Mouse (Mus musculus): ENCODE data around the gene Atxn1. TPM values are rescaled to one million over a fixed set of nuclear protein-coding genes. Genes with fewer than 3 reads are reported as not detected.

The Atxn1 gene
- polyA plus RNA-seq, 1 experiment: 59.3 TPM

GRCm38 (mm10) chr13:45692440-45692839 lies 272.4 kb downstream of the Atxn1 start:
- Histone ChIP-seq H3K4me3 (ENCODE audit: insufficient read depth, low read length) (no peak overlapping the region), H3K4me1 (ENCODE audit: control insufficient read depth, insufficient read depth, low read length) (peaks cover 3% of the 10 kb centered on the region; the same call in 1 of the 2 replicates), H3K27ac (ENCODE audit: insufficient read depth, low read length) (no peak overlapping the region)
- TF ChIP-seq CTCF (IDR thresholded peaks at IDR 0.05; ENCODE audit: borderline replicate concordance, insufficient read depth, low read length): no peak
- TF ChIP-seq POLR2A (IDR thresholded peaks at IDR 0.05; ENCODE audit: low read depth, low read length): no peak

- Histone ChIP-seq H3K27ac (ENCODE audit: insufficient read depth, low read length) (no peak overlapping the region), H3K4me3 (ENCODE audit: insufficient read depth, low read length) (no peak overlapping the region), H3K4me1 (ENCODE audit: control insufficient read depth, insufficient read depth, low read length) (peaks cover 9% of the 10 kb centered on the region)
- TF ChIP-seq CTCF (IDR thresholded peaks at IDR 0.05; ENCODE audit: borderline replicate concordance, insufficient read depth, low read length) (no peak), POLR2A (IDR thresholded peaks at IDR 0.05; ENCODE audit: low read depth, low read length) (no peak)
Observed at GRCm38 (mm10) chr13:45690426-45690825, 274.4 kb downstream of the Atxn1 start.

- Histone ChIP-seq H3K27ac (ENCODE audit: insufficient read depth, low read length) (no peak overlapping the region), H3K4me1 (ENCODE audit: control insufficient read depth, insufficient read depth, low read length) (peaks cover 16% of the 10 kb centered on the region), H3K4me3 (ENCODE audit: insufficient read depth, low read length) (no peak overlapping the region)
- TF ChIP-seq CTCF (IDR thresholded peaks at IDR 0.05; ENCODE audit: borderline replicate concordance, insufficient read depth, low read length): no peak
- no peak for TF ChIP-seq POLR2A (IDR thresholded peaks at IDR 0.05; ENCODE audit: low read depth, low read length)
Observed at GRCm38 (mm10) chr13:45688864-45689263, 275.9 kb downstream of the Atxn1 start.

GRCm38 (mm10) chr13:45687581-45687980 lies 277.2 kb downstream of the Atxn1 start:
- no peak overlapping the region for H3K4me3 ChIP-seq (ENCODE audit: insufficient read depth, low read length)
- no peak overlapping the region for H3K27ac ChIP-seq (ENCODE audit: insufficient read depth, low read length)
- H3K4me1 ChIP-seq (ENCODE audit: control insufficient read depth, insufficient read depth, low read length): peaks cover 13% of the 10 kb centered on the region
- TF ChIP-seq POLR2A (IDR thresholded peaks at IDR 0.05; ENCODE audit: low read depth, low read length): no peak

GRCm38 (mm10) chr13:45686309-45686582 lies 278.6 kb downstream of the Atxn1 start:
- peak overlapping the region; percentile 96 for H3K27ac ChIP-seq (ENCODE audit: insufficient read depth, low read length)
- TF ChIP-seq CTCF (IDR thresholded peaks at IDR 0.05; ENCODE audit: borderline replicate concordance, insufficient read depth, low read length) (no peak), POLR2A (IDR thresholded peaks at IDR 0.05; ENCODE audit: low read depth, low read length) (no peak)
- H3K4me3 ChIP-seq (ENCODE audit: insufficient read depth, low read length): no peak overlapping the region
- peaks cover 21% of the 10 kb centered on the region for H3K4me1 ChIP-seq (ENCODE audit: control insufficient read depth, insufficient read depth, low read length)

- peak overlapping the region; percentile 96 for H3K27ac ChIP-seq (ENCODE audit: insufficient read depth, low read length)
- peaks cover 24% of the 10 kb centered on the region for H3K4me1 ChIP-seq (ENCODE audit: control insufficient read depth, insufficient read depth, low read length)
- H3K4me3 ChIP-seq (ENCODE audit: insufficient read depth, low read length): no peak overlapping the region
- TF ChIP-seq CTCF (IDR thresholded peaks at IDR 0.05; ENCODE audit: borderline replicate concordance, insufficient read depth, low read length): no peak
- TF ChIP-seq POLR2A (IDR thresholded peaks at IDR 0.05; ENCODE audit: low read depth, low read length): no peak
Observed at GRCm38 (mm10) chr13:45685575-45686308, 279.1 kb downstream of the Atxn1 start.

- peak overlapping the region; percentile 96 for H3K27ac ChIP-seq (ENCODE audit: insufficient read depth, low read length)
Observed at GRCm38 (mm10) chr13:45684891-45685311, 279.9 kb downstream of the Atxn1 start.

GRCm38 (mm10) chr13:45683991-45684390 lies 280.8 kb downstream of the Atxn1 start:
- Histone ChIP-seq H3K4me1 (ENCODE audit: control insufficient read depth, insufficient read depth, low read length) (peaks cover 36% of the 10 kb centered on the region), H3K27ac (ENCODE audit: insufficient read depth, low read length) (peak overlapping the region; percentile 96), H3K4me3 (ENCODE audit: insufficient read depth, low read length) (no peak overlapping the region)
- no peak for TF ChIP-seq POLR2A (IDR thresholded peaks at IDR 0.05; ENCODE audit: low read depth, low read length)
- TF ChIP-seq CTCF (IDR thresholded peaks at IDR 0.05; ENCODE audit: borderline replicate concordance, insufficient read depth, low read length): no peak

More at GRCm38 (mm10) chr13:45684891-45685311, 279.9 kb downstream of the Atxn1 start:
- Histone ChIP-seq H3K4me1 (ENCODE audit: control insufficient read depth, insufficient read depth, low read length) (peaks cover 32% of the 10 kb centered on the region), H3K4me3 (ENCODE audit: insufficient read depth, low read length) (no peak overlapping the region)
- TF ChIP-seq POLR2A (IDR thresholded peaks at IDR 0.05; ENCODE audit: low read depth, low read length) (0 out of 2 replicates have a peak, but pooled peaks have one; percentile 20), CTCF (IDR thresholded peaks at IDR 0.05; ENCODE audit: borderline replicate concordance, insufficient read depth, low read length) (no peak)

GRCm38 (mm10) chr13:45681196-45681595 lies 283.6 kb downstream of the Atxn1 start:
- TF ChIP-seq CTCF (IDR thresholded peaks at IDR 0.05; ENCODE audit: borderline replicate concordance, insufficient read depth, low read length) (no peak), POLR2A (IDR thresholded peaks at IDR 0.05; ENCODE audit: low read depth, low read length) (no peak)
- H3K4me1 ChIP-seq (ENCODE audit: control insufficient read depth, insufficient read depth, low read length): peaks cover 39% of the 10 kb centered on the region
- H3K27ac ChIP-seq (ENCODE audit: insufficient read depth, low read length): peak overlapping the region; percentile 98
- H3K4me3 ChIP-seq (ENCODE audit: insufficient read depth, low read length): no peak overlapping the region

GRCm38 (mm10) chr13:45680651-45681050 lies 284.2 kb downstream of the Atxn1 start:
- Histone ChIP-seq H3K4me3 (ENCODE audit: insufficient read depth, low read length) (no peak overlapping the region), H3K27ac (ENCODE audit: insufficient read depth, low read length) (peak overlapping the region; percentile 98), H3K4me1 (ENCODE audit: control insufficient read depth, insufficient read depth, low read length) (peaks cover 35% of the 10 kb centered on the region)
- no peak for TF ChIP-seq POLR2A (IDR thresholded peaks at IDR 0.05; ENCODE audit: low read depth, low read length)
- TF ChIP-seq CTCF (IDR thresholded peaks at IDR 0.05; ENCODE audit: borderline replicate concordance, insufficient read depth, low read length): no peak
